Mouse (Mus musculus) myocyte (in vitro differentiated cells): ENCODE measurements at regions not wholly inside any gene's neighbourhood (a gene's known extent, or its start where the extent isn't known, plus 50 kb on each side); places are given as distances from the start of the nearest gene placed in this dataset.

ENCODE experiments used
- MAX ChIP-seq: IDR thresholded peaks from one replicate; pipeline ENCODE4 v1.6.1; 2011; ENCODE audit warnings: low read depth, mild to moderate bottlenecking, control low read depth
- MYOD1 ChIP-seq, 3 experiments: IDR thresholded peaks; one replicate each; pipeline ENCODE4 v1.6.1; 2011; ENCODE audit warnings: control low read depth in 2 of 3, low read depth in 2 of 3, mild to moderate bottlenecking in 2 of 3, moderate library complexity in 1 of 3; ENCODE audit not compliant: insufficient read length in 2 of 3, control insufficient read depth in 1 of 3
- MYOG ChIP-seq, 3 experiments: IDR thresholded peaks; one replicate each; pipeline ENCODE4 v1.6.1; 2011; ENCODE audit warnings: control low read depth in 2 of 3, low read depth in 2 of 3, mild to moderate bottlenecking in 2 of 3; ENCODE audit not compliant: insufficient read length in 2 of 3, control insufficient read depth in 1 of 3, insufficient read depth in 1 of 3
- POLR2A ChIP-seq: IDR thresholded peaks from one replicate; pipeline ENCODE4 v1.6.1; 2011; ENCODE audit warnings: low read depth, mild to moderate bottlenecking, control low read depth, moderate library complexity; ENCODE audit not compliant: insufficient read length
- POLR2AphosphoS2 ChIP-seq: IDR thresholded peaks from one replicate; pipeline ENCODE4 v1.6.1; 2011; ENCODE audit warnings: low read depth, control low read depth; ENCODE audit not compliant: insufficient read length
- TCF12 ChIP-seq: IDR thresholded peaks from one replicate; pipeline ENCODE4 v1.6.1; 2011; ENCODE audit warnings: mild to moderate bottlenecking, control low read depth; ENCODE audit not compliant: poor library complexity, insufficient read depth, severe bottlenecking
- USF1 ChIP-seq: IDR thresholded peaks from one replicate; pipeline ENCODE4 v1.6.1; 2011; ENCODE audit warnings: low read depth, mild to moderate bottlenecking, control low read depth, moderate library complexity

GRCm38 (mm10) chr13:33763295-33763916, 79.8 kb downstream of the Serpinb6e start:
- no peak for TF ChIP-seq POLR2A
- TF ChIP-seq MYOG (IDR thresholded peaks at IDR 0.05; ENCODE audit: control insufficient read depth in 1 of 3, insufficient read depth in 1 of 3, insufficient read length in 2 of 3, low read depth in 2 of 3): no peak
- no peak for TF ChIP-seq TCF12
- no peak for TF ChIP-seq MYOD1 (IDR thresholded peaks at IDR 0.05; ENCODE audit: control insufficient read depth in 1 of 3, insufficient read length in 2 of 3, low read depth in 2 of 3)
- no peak for TF ChIP-seq MAX
- no peak for TF ChIP-seq POLR2AphosphoS2
- TF ChIP-seq USF1: no peak
